Mouse (Mus musculus): Measurements from ENCODE around the gene Mrtfb. TPM values are rescaled to one million over a fixed set of nuclear protein-coding genes. Genes with fewer than 3 reads are reported as not detected.

Gene Mrtfb
- total and polyA plus RNA-seq, 3 experiments: 2.1 to 12.1 (median 5.6) TPM

GRCm38 (mm10) chr16:13460777-13461408 is 204.6 kb downstream of the Mrtfb start:
- TF ChIP-seq CTCF (IDR thresholded peaks at IDR 0.05; ENCODE audit: low read depth, low read length): no peak
- TF ChIP-seq TAL1 (conservative IDR thresholded peaks at IDR 0.05; ENCODE audit: low read depth, low read length): no peak
- TF ChIP-seq POLR2AphosphoS5 (IDR thresholded peaks at IDR 0.05; ENCODE audit: insufficient replicate concordance, low read depth, low read length): no peak
- TF ChIP-seq GATA2 (IDR thresholded peaks at IDR 0.05; ENCODE audit: borderline replicate concordance, low read depth, low read length): no peak
- no peak for TF ChIP-seq GATA1 (IDR thresholded peaks at IDR 0.05; ENCODE audit: borderline replicate concordance, low read length)
- no peaks in the 10 kb centered on the region for H3K9me3 ChIP-seq (replicated peaks)
- no peaks in the 10 kb centered on the region for H3K36me3 ChIP-seq (replicated peaks)
- ATAC-seq (ENCODE audit: extremely low read depth, insufficient number of reproducible peaks, low FRiP score, poor library complexity, severe bottlenecking): no peak
- no peaks in the 10 kb centered on the region; the same call in 1 of the 2 replicates for H3K4me1 ChIP-seq (ENCODE audit: insufficient read depth, low read depth, low read length)
- H3K4me3 ChIP-seq (ENCODE audit: low read depth, low read length): no peak overlapping the region
- H3K27me3 ChIP-seq (ENCODE audit: insufficient read depth, low read length): no peaks in the 10 kb centered on the region
- no peak for DNase-seq (ENCODE audit: low spot score)

DNA sequence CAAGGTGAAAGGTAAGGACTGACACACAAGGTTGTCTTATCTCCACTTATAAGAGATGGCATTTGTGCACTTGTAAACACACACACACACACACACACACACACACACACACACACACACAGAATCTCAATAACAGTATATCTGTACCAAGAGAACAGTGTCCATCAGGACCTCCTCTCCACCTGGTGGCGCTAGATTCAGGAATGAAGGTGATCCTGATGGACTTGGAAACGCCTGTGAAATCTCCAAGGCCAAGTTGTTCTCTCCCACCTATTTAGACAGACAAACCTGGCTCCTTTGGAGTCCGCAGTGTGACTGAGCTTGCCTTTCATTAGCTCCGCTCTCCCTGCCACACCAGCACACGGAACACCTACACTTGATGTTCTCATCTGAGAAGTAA is 208.4 kb downstream of the Mrtfb start:
- no peaks in the 10 kb centered on the region for H3K9me3 ChIP-seq (replicated peaks)
- no peaks in the 10 kb centered on the region; the same call in 1 of the 2 replicates for H3K4me1 ChIP-seq (ENCODE audit: insufficient read depth, low read depth, low read length)
- DNase-seq (ENCODE audit: low spot score) (no peak), ATAC-seq (ENCODE audit: extremely low read depth, insufficient number of reproducible peaks, low FRiP score, poor library complexity, severe bottlenecking) (no peak)
- no peaks in the 10 kb centered on the region for H3K27me3 ChIP-seq (ENCODE audit: insufficient read depth, low read length)
- no peak overlapping the region for H3K4me3 ChIP-seq (ENCODE audit: low read depth, low read length)
- no peaks in the 10 kb centered on the region for H3K36me3 ChIP-seq (replicated peaks)
- TF ChIP-seq CTCF (IDR thresholded peaks at IDR 0.05; ENCODE audit: low read depth, low read length) (no peak), POLR2AphosphoS5 (IDR thresholded peaks at IDR 0.05; ENCODE audit: insufficient replicate concordance, low read depth, low read length) (no peak), TAL1 (conservative IDR thresholded peaks at IDR 0.05; ENCODE audit: low read depth, low read length) (no peak), GATA1 (IDR thresholded peaks at IDR 0.05; ENCODE audit: borderline replicate concordance, low read length) (no peak), GATA2 (IDR thresholded peaks at IDR 0.05; ENCODE audit: borderline replicate concordance, low read depth, low read length) (no peak)

Other genes starting within 250 kb of the Mrtfb start
- gene Ercc4, start 146.8 kb upstream of the Mrtfb start, total RNA-seq (2014; fragmentation: Nextera tagmentation): 24.0 and 35.9 TPM in 2 replicates
- gene Ercc4, start 146.8 kb upstream of the Mrtfb start, total RNA-seq (2017): 11.2 and 15.2 TPM in 2 replicates
- gene Ercc4, start 146.8 kb upstream of the Mrtfb start, polyA plus RNA-seq (2012): 4.7 and 7.8 TPM in 2 replicates